Mouse (Mus musculus) E14TG2a.4 (cell line): ENCODE data around the gene Rrbp1.

Experiments
- CTCF ChIP-seq: conservative IDR thresholded peaks from 2 replicates; pipeline ENCODE4 v1.5.1; 2014; ENCODE audit warnings: low read length
- POU5F1 ChIP-seq: IDR thresholded peaks from 2 replicates; pipeline ENCODE4 v1.6.1; 2014; ENCODE audit warnings: low read length, borderline replicate concordance

DNA sequence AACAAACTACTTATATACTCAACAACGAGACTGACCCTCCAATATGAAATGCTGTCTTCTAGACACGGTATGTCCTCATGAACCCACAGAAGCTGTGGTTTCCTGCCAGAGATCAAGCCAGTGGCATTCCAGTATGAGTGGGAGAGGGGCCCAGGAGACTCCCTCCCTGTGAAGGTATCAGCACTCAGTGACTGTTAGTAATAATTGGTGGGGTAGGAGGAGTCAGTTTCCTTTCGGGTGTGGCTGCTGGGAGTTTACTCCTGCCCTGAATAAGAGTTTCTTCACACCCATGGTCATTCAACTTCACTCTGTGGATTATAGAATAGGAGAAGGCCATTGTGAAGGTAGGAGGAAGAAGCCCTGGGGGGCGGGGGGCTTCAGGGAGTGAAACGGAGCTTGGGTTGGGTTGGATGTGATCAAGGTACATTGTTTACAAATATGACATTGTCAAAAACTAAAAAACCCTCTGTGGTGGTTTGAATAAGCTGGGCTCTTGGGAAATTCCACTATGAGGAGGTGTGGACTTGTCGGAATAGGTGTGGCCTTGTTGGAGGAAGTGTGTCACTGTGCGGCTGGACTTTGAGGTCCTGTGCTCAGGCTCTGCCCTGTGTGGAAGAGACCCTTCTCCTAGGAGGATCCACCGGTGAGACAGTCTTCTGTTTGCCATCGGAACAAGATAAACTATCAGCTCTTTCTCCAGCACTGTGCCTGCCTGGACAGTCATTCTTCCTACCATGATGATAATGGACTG, 111.4 kb downstream of the Rrbp1 start:
- no peak for TF ChIP-seq CTCF
- TF ChIP-seq POU5F1: no peak
